In the genomic region with DNA sequence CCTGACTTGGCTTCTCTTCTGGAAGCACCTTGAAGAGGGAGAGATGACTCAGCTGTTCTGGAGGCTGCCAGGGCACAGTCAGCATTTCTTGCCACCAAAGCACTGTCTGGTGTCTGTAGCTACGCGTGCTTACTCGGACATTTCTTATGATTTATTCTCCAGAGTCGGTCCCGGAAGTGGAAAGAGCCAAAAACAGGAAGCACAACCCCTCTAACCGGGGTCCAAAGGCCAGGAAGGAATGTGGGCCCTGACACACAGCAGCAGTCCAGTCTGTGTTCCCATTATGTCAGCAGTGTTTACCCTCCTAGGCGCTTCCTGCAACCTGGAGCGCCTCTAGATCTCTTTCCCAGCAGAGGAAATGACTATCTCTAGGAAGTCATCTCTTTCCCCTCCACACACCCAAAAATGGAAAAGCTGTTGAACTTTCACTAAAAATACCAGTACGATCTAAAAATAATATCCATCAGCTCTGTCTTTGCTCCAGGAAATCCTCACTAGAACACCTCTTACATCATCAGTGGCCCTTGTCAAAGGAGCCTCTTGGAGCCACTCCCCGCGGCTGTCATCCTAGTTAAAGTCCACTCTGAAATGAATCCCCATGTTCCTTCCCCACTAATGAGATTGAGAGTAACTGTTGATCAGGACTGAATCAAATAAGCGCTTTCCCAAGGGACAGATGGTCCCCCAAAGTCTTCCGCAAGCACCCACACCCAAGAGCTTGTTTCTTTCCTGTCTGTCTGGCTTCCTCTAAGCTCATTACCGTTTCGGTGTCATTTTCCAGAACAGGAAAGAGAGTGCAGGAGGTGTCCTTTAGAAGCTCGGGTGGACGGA, we compare ENCODE assay signal across 9 mouse cellular contexts.
DNase-seq lines count a peak whose midpoint lies in the region; ATAC-seq lines count a peak whose summit lies in the region.
"Had no signal": no experiment of that assay in that cellular context is flagged by ENCODE, and none has a peak within 500 bp of the region (broad histone marks: within the 10 kb centered on the region; RNA-seq: fewer than 3 reads in every experiment).

No protein-coding gene starts in this region.

- no peak overlapping the region for H3K9ac ChIP-seq in liver, embryonic 13.5 days
- H3K9ac ChIP-seq in hindbrain, embryonic 16.5 days (ENCODE audit: low read depth, low read length): no peak overlapping the region
- no peak overlapping the region for H3K9ac ChIP-seq in hindbrain, embryonic 11.5 days (ENCODE audit: low read depth, low read length)
- H3K9ac ChIP-seq in neural tube, embryonic 15.5 days (replicated peaks): no peak overlapping the region
- H3K9ac ChIP-seq: embryonic facial prominence, embryonic 13.5 days had no signal

- no peak overlapping the region for H3K4me3 ChIP-seq in brown adipose tissue, adult 24 weeks (ENCODE audit: insufficient read depth, low read depth, low read length)
- H3K4me3 ChIP-seq in liver, embryonic 13.5 days (replicated peaks): no peak overlapping the region
- no peak overlapping the region for H3K4me3 ChIP-seq in hindbrain, embryonic 16.5 days (ENCODE audit: low read length)
- no peak overlapping the region for H3K4me3 ChIP-seq in hindbrain, embryonic 11.5 days (ENCODE audit: low read depth, low read length)
- H3K4me3 ChIP-seq in neural tube, embryonic 15.5 days (replicated peaks): no peak overlapping the region
- H3K4me3 ChIP-seq: embryonic facial prominence, embryonic 13.5 days had no signal

- no peaks in the 10 kb centered on the region for H3K36me3 ChIP-seq in liver, embryonic 13.5 days
- H3K36me3 ChIP-seq in hindbrain, embryonic 16.5 days (ENCODE audit: control insufficient read depth, insufficient read depth, low read length): no peaks in the 10 kb centered on the region
- H3K36me3 ChIP-seq in hindbrain, embryonic 11.5 days (ENCODE audit: control insufficient read depth, insufficient read depth, low read length): no peaks in the 10 kb centered on the region
- no peaks in the 10 kb centered on the region for H3K36me3 ChIP-seq in neural tube, embryonic 15.5 days
- H3K36me3 ChIP-seq: embryonic facial prominence, embryonic 13.5 days had no signal

- H3K27ac ChIP-seq in brown adipose tissue, adult 24 weeks (replicated peaks; ENCODE audit: low read depth, low read length): peak overlapping the region; percentile 94
- H3K27ac ChIP-seq in liver, embryonic 13.5 days: peak overlapping the region; percentile 75
- no peak overlapping the region for H3K27ac ChIP-seq in hindbrain, embryonic 16.5 days (ENCODE audit: low read depth, low read length)
- H3K27ac ChIP-seq in hindbrain, embryonic 11.5 days (ENCODE audit: low read depth, low read length): no peak overlapping the region
- no peak overlapping the region for H3K27ac ChIP-seq in neural tube, embryonic 15.5 days (replicated peaks)
- H3K27ac ChIP-seq: embryonic facial prominence, embryonic 13.5 days had no signal

- no peaks in the 10 kb centered on the region for H3K27me3 ChIP-seq in liver, embryonic 13.5 days
- no peaks in the 10 kb centered on the region for H3K27me3 ChIP-seq in hindbrain, embryonic 16.5 days (replicated peaks; ENCODE audit: control insufficient read depth, insufficient read depth, low read length)
- no peaks in the 10 kb centered on the region for H3K27me3 ChIP-seq in hindbrain, embryonic 11.5 days (ENCODE audit: control insufficient read depth, insufficient read depth, low read length)
- H3K27me3 ChIP-seq in neural tube, embryonic 15.5 days (replicated peaks): no peaks in the 10 kb centered on the region

- H3K4me2 ChIP-seq in liver, embryonic 13.5 days: peak overlapping the region; percentile 26
- H3K4me2 ChIP-seq in hindbrain, embryonic 16.5 days (ENCODE audit: low read length): no peak overlapping the region
- H3K4me2 ChIP-seq in hindbrain, embryonic 11.5 days (replicated peaks; ENCODE audit: low read depth, low read length): no peak overlapping the region
- H3K4me2 ChIP-seq in neural tube, embryonic 15.5 days: no peak overlapping the region
- H3K4me2 ChIP-seq: embryonic facial prominence, embryonic 13.5 days had no signal

- 0 out of 2 replicates have a peak, but pooled peaks cover 3% of the 10 kb centered on the region for H3K9me3 ChIP-seq in liver, embryonic 13.5 days (replicated peaks)
- H3K9me3 ChIP-seq in hindbrain, embryonic 16.5 days (ENCODE audit: control insufficient read depth, low read length): peaks cover 6% of the 10 kb centered on the region
- H3K9me3 ChIP-seq in hindbrain, embryonic 11.5 days (ENCODE audit: control insufficient read depth, low read length): no peaks in the 10 kb centered on the region
- no peaks in the 10 kb centered on the region for H3K9me3 ChIP-seq in neural tube, embryonic 15.5 days (replicated peaks)
- H3K9me3 ChIP-seq: embryonic facial prominence, embryonic 13.5 days had no signal

- WGBS in liver, embryonic 13.5 days (ENCODE audit: insufficient replicate concordance): 30% methylated on average over 17 of the region's 17 CpGs
- 82% methylated on average over 17 of the region's 17 CpGs for WGBS in hindbrain, embryonic 16.5 days
- WGBS in hindbrain, embryonic 11.5 days: 73% methylated on average over 17 of the region's 17 CpGs
- 78% methylated on average over 17 of the region's 17 CpGs for WGBS in neural tube, embryonic 15.5 days

- H3K4me1 ChIP-seq in brown adipose tissue, adult 24 weeks (ENCODE audit: control insufficient read depth, insufficient read depth, insufficient read length, low read length): peaks cover 8% of the 10 kb centered on the region
- peaks cover 28% of the 10 kb centered on the region for H3K4me1 ChIP-seq in liver, embryonic 13.5 days (replicated peaks)
- no peaks in the 10 kb centered on the region for H3K4me1 ChIP-seq in hindbrain, embryonic 16.5 days (ENCODE audit: control insufficient read depth, insufficient read depth, low read depth, low read length)
- H3K4me1 ChIP-seq in hindbrain, embryonic 11.5 days (replicated peaks; ENCODE audit: control insufficient read depth, insufficient read depth, low read length): no peaks in the 10 kb centered on the region; the same call in 1 of the 2 replicates
- H3K4me1 ChIP-seq in neural tube, embryonic 15.5 days: peaks cover 15% of the 10 kb centered on the region

- ATAC-seq in liver, embryonic 13.5 days (ENCODE audit: low read depth): peak; percentile 50
- no peak for ATAC-seq in hindbrain, embryonic 16.5 days
- ATAC-seq in hindbrain, embryonic 11.5 days (ENCODE audit: low FRiP score): no peak
- no peak for ATAC-seq in neural tube, embryonic 15.5 days (ENCODE audit: low FRiP score)

- DNase-seq in 416B (ENCODE audit: low read depth): peak; percentile 1
- DNase-seq in heart, postnatal 4 days: peak; percentile 48
- no peak for DNase-seq in liver, embryonic 13.5 days
- DNase-seq in urinary bladder, adult 2 months (ENCODE audit: low spot score): no peak
- DNase-seq in hindbrain, embryonic 11.5 days (ENCODE audit: low spot score): no peak

Comparison
In these comparisons a context has a peak if more than half of its experiments do, and no peak if none do; other contexts are left out.
1. DNase-seq: peak in 416B (single experiment) and heart, postnatal 4 days (single experiment); none in liver, embryonic 13.5 days (single experiment), urinary bladder, adult 2 months (single experiment) and hindbrain, embryonic 11.5 days (single experiment).
2. H3K27ac ChIP-seq: peak in brown adipose tissue, adult 24 weeks (single experiment) and liver, embryonic 13.5 days (single experiment); none in hindbrain, embryonic 16.5 days (single experiment), hindbrain, embryonic 11.5 days (single experiment) and neural tube, embryonic 15.5 days (single experiment).